Mouse (Mus musculus) embryonic stem cell, embryonic (primary cell): Measurements from ENCODE around the gene C1galt1c1.

ENCODE experiments used
- CTCF ChIA-PET, 4 experiments: fragments of 300-600 bp in 2 of 4; fragments of 350-600 bp in 2 of 4; sonication (Branson Sonifier 250); formaldehyde crosslinking; loops; one replicate each; lab custom pipeline; 2022; ENCODE audit warnings: inconsistent platforms in 2 of 4; lab: Charles Lee
- POLR2A ChIA-PET, 4 experiments: fragments of 300-600 bp in 2 of 4; fragments of 350-600 bp in 2 of 4; sonication (Branson Sonifier 250); formaldehyde crosslinking; loops; one replicate each; lab custom pipeline; 2022; ENCODE audit warnings: antibody characterized with exemption in 4 of 4, inconsistent platforms in 1 of 4; lab: Charles Lee

The C1galt1c1 gene

GRCm38 (mm10) chrX:38583261-38583660, 51.6 kb downstream of the C1galt1c1 start:
- ChIA-PET POLR2A (interaction anchor here in 1 of 4 experiments (1.1 kb wide), 1 partner anchor 19 kb away, joined by 5 read pairs; no protein-coding TSS in a partner anchor), CTCF (no interaction called here)

DNA sequence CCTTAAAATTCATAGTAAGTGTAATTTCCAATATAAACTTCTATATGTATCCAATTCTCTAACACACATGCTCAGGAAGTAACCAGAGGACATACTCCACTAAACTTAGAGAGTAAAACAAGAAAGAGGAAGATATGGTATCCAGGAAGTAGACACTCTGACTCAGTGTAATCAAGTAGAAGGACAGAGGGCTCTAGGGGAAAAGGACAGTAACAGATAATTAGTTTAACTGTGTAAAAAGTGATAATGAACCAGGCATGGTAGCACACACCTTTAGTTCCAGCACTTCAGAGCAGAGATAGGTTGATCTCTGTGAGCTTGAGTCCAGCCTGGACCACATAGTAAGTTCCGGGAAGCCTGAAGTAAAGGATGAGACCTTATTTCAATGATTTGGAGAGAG, 53.7 kb downstream of the C1galt1c1 start:
- ChIA-PET CTCF (no interaction called here), POLR2A (no interaction called here)
